Mouse (Mus musculus) CD8-positive naive resting alpha-beta T cell, adult 57 days (primary cell): Measurements from ENCODE around the gene Olfr707. TPM values are rescaled to one million over a fixed set of nuclear protein-coding genes. Genes with fewer than 3 reads are reported as not detected.

Source experiments
- total RNA-seq: library from RNA; stranded (reverse); gene quantifications from one replicate; pipeline ENCODE4 v1.2.4, GENCODE M21; 2023

Gene Olfr707
- total RNA-seq = not detected

GRCm38 (mm10) chr7:106901141-106901540 lies at the start of gene Olfr707:
Gene Olfr707 (minus strand): TSS chr7:106901241.

GRCm38 (mm10) chr7:106948212-106948611 lies 47.2 kb upstream of the Olfr707 start, which contains the start of gene Olfr710:
Gene Olfr710 (minus strand): TSS chr7:106948312.

GRCm38 (mm10) chr7:106932119-106932518 lies 31.1 kb upstream of the Olfr707 start, which contains the start of gene Olfr709-ps1:
Gene Olfr709-ps1 (minus strand): TSS chr7:106932219.

GRCm38 (mm10) chr7:106907676-106908075 lies 6.6 kb upstream of the Olfr707 start, which contains the start of gene Olfr1532-ps1:
Gene Olfr1532-ps1 (plus strand): TSS chr7:106908001.

GRCm38 (mm10) chr7:106888062-106888461 lies 13.0 kb downstream of the Olfr707 start, which contains the start of gene Olfr706:
Gene Olfr706 (minus strand): TSS chr7:106888162.

GRCm38 (mm10) chr7:106876791-106877190 lies 24.2 kb downstream of the Olfr707 start, which contains the start of gene Olfr705:
Gene Olfr705 (minus strand): TSS chr7:106876891.

GRCm38 (mm10) chr7:106862885-106863284 lies 38.2 kb downstream of the Olfr707 start, which contains the start of gene Olfr704:
Gene Olfr704 (plus strand): TSS chr7:106863185.

GRCm38 (mm10) chr7:106843060-106843459 lies 58.0 kb downstream of the Olfr707 start, which contains the start of gene Olfr703:
Gene Olfr703 (plus strand): TSS chr7:106843360.

Other genes with a start within 250 kb of the Olfr707 start
- gene Olfr693, start 220.7 kb downstream of the Olfr707 start, total RNA-seq = not detected
- gene Olfr694, start 209.4 kb downstream of the Olfr707 start, total RNA-seq = not detected
- gene Olfr695, start 184.8 kb downstream of the Olfr707 start, total RNA-seq = not detected
- gene Olfr697, start 158.8 kb downstream of the Olfr707 start, total RNA-seq = not detected
- gene Olfr698, start 145.8 kb downstream of the Olfr707 start, total RNA-seq = not detected
- gene Olfr699, start 108.0 kb downstream of the Olfr707 start, total RNA-seq = not detected
- not detected for gene Olfr700, start 92.4 kb downstream of the Olfr707 start, total RNA-seq
- gene Olfr701, start 87.1 kb downstream of the Olfr707 start, total RNA-seq = not detected
- gene Olfr702, start 67.3 kb downstream of the Olfr707 start, total RNA-seq = not detected
- gene Olfr703, start 57.9 kb downstream of the Olfr707 start, total RNA-seq = not detected
- gene Olfr704, start 38.1 kb downstream of the Olfr707 start, total RNA-seq = not detected
- gene Olfr705, start 24.4 kb downstream of the Olfr707 start, total RNA-seq = not detected
- gene Olfr706, start 13.1 kb downstream of the Olfr707 start, total RNA-seq = not detected
- gene Olfr1532-ps1, start 6.8 kb upstream of the Olfr707 start, total RNA-seq = not detected
- 0.12 TPM for gene Olfr709-ps1, start 31.0 kb upstream of the Olfr707 start, total RNA-seq
- not detected for gene Olfr710, start 47.1 kb upstream of the Olfr707 start, total RNA-seq
- not detected for gene Olfr6, start 62.7 kb upstream of the Olfr707 start, total RNA-seq
- gene Olfr711, start 74.2 kb upstream of the Olfr707 start, total RNA-seq = not detected
- gene Olfr2, start 104.8 kb upstream of the Olfr707 start, total RNA-seq = not detected
- not detected for gene Olfr713, start 129.9 kb upstream of the Olfr707 start, total RNA-seq
- not detected for gene Olfr714, start 169.7 kb upstream of the Olfr707 start, total RNA-seq
- not detected for gene Olfr17, start 192.0 kb upstream of the Olfr707 start, total RNA-seq
- not detected for gene Olfr715b, start 209.1 kb upstream of the Olfr707 start, total RNA-seq
- not detected for gene Olfr715, start 229.8 kb upstream of the Olfr707 start, total RNA-seq
- not detected for gene Olfr716, start 237.1 kb upstream of the Olfr707 start, total RNA-seq